Mouse (Mus musculus) kidney, adult 9 months (tissue): Measurements from ENCODE around the gene Ccdc180.

Experiments used
- DNase-seq: peaks from one replicate; pipeline ENCODE4 v3.0.0; 2022

The Ccdc180 gene

DNA sequence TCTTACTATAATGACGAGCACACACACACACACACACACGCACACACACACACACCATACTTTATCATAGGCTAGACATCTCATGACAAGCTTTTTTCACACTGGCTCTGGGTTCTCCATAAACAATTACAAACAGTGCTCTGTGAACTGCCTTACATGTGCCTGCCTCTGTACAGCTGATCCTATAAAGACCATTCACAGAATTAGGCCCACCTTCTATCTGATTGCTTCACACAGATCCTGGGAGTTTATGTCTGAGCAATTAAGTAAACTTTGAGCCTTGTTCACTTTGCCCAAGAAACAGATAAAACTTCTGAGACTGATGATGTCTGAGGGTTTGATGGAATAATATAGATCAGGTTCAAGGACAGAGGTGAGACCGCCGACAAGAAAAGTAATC is 21.8 kb downstream of the Ccdc180 start:
- DNase-seq = no peak

DNA sequence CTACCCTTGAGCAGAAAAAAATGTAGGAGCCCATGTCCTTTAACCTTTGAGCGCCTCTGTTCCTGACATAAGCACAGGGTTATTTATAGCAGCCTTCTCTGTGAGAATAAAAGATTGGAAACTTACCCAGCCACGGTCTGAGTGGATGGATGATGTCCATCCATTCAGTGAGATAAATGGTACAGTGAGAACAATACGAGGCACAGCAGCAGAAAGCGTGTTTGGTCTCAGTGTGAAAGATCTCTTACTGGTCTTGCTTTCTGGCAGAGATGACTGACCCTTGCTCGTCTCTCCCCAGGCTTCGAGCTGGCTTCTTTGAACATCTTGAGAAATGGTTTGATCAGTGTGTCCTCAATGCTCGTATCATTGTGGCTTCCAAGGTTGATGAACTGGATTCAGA is 27.0 kb downstream of the Ccdc180 start:
- DNase-seq = no peak

DNA sequence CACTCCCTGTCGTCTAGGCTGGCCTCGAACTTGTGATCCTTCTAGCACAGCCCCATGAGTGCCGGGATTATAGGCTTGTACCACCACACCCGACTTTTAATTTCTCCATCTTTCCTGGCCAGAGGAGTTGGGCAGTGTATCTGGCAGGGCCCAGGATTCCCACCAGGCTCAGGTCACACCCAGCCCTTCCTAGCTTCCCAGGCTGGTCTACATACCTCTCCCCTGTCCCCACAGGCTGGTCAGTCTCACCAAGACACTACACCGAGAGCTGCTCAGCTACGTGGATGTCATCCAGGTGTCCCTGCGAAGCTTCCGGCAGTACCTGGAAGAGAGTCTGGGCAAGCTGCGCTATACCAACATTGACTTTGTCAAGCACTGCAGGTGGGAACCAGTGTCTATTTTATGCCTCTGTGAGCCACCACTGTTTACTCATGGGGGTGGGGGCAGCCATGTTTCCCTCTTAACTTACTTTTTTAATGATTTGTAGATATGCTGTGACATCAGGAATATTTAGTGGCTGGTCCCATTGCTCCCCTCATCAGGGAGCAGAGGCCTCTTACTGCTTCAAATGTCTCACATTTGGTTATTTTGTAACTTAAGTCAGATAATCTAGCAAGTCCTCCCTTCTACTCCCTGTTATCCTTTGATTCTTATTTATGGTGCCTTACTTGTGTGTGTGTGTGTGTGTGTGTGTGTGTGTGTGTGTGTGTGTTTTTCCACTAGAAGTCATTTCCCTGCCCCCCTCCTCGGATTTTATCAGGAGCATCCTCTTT is 31.7 kb downstream of the Ccdc180 start:
- DNase-seq = no peak

DNA sequence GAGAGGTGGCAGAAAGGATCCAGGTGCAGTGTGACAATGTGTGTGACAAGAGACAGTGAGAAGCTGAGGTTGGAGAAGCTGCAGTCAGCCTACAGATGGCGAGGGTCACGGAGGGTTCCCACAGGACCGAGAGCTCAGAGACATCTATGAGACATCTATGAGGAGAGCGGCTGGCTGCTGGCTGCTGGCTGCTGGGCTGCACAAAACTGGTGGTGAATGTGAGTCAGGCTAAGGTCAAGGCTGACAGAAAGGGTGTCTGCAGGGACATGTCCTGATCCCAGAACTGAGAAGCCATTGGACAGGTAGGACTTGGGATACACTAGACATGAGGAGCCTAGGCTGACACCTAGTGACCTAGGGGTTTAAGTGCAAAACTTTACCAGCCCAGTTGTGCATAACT is 33.9 kb downstream of the Ccdc180 start:
- no peak for DNase-seq

DNA sequence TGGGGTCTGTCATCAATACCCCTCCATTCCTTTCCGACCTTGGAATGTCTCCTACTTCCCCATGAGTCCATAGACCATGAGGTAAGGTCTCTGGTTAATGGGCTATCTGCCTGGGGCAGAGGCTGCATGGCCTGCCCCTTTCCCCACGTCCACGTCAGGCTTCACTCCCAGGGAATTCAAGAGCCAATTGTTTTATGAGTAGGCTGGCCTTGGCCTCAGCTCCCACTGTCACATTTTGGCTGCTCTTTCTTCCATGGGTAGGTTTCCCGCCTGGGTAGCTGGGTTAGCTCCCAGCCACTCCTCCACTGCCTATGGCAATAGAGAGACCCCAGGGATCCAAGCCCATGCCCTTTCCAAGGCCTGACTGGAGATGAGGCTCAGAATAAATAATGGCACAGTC is 38.5 kb downstream of the Ccdc180 start:
- no peak for DNase-seq

DNA sequence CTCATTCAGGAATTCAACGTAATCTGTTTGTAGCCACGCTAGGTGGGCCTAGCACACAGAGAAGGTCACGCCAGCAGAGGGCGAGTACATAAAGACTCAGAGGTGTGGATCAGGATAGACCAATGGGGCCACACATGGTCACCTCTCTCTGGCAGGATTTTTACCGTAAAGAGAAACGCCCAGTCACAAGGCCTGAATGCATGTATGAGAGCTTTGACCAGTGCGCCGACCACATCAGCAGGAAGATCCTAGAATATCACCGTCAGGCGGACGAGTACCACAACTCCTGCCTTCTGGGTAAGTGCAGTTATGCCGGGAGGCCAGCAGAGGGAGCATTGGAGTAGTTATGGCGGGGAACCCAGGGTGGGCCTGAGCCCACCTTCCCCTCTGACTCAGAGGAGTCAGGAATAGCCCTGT is 51.5 kb downstream of the Ccdc180 start:
- DNase-seq = peak; percentile 33

DNA sequence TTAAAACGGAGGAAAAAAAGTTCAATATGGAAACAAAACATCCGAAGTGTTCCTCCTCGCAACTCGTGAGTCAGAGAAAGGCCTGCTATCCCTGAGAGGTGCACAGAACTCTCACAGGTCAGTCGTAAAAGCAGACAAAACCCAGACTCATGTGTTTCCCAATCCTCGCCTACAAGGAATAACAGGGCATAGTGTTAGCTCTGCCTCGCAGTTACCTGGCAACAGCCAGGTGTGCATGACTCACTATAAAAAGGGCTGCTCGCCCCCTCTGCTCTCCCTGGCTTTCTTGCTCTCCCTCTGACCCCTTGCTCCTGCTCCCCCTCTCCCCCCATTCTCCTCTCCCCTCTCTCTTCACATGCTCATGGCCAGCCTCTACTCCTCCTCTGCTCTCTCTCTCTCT is 57.6 kb downstream of the Ccdc180 start:
- no peak for DNase-seq

DNA sequence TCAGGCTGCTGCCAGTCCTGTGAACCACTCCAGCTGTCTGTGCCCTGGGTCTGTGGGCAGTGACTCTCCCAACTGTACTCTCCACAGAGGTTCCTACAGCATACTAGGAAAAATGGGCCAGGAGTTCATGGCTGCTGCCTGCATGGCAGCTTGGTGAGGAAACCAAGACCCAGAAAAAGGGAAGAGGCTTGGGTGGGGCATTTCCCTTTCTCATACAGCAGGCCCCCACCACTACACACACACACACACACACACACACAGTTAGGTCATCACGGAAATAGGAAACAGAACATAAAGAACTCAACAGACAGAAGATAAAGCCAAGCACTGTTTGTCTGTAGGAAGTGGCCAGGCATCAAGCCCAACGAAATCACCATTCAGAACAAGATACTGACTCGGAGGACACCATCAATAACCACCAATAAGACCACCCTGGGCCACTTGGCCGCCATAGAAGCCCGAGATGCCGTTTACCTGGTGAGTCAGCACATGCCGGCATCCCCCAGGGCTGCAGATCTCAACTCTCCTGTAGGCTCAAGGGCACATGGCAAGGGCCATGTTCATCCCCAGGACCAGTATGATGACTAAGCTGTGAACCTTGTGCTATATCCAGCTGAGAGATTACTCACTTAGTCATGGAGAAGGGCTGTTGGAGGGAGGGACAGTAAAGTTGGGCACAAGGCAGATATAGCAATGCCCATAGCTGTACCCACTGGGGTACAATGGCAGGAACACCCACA is 59.2 kb downstream of the Ccdc180 start:
- DNase-seq = no peak

DNA sequence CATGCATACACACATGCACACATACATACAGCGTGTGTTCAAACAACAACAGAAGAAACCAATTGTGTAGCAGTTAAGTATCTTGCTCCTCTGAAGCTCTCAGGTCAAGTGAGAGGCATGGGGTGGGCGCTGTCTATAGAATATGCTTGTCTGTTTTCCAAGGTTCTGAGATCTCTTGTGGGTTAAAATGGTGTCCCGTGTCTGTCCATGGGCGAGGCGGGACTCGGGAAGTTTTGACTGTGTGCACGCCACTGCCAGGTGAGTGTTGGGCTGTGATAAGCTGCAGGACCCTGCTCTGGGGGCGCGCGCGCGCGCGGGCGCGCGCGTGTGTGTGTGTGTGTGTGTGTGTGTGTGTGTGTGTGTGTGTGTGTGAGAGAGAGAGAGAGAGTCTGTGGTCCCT is 61.7 kb downstream of the Ccdc180 start:
- DNase-seq = no peak

DNA sequence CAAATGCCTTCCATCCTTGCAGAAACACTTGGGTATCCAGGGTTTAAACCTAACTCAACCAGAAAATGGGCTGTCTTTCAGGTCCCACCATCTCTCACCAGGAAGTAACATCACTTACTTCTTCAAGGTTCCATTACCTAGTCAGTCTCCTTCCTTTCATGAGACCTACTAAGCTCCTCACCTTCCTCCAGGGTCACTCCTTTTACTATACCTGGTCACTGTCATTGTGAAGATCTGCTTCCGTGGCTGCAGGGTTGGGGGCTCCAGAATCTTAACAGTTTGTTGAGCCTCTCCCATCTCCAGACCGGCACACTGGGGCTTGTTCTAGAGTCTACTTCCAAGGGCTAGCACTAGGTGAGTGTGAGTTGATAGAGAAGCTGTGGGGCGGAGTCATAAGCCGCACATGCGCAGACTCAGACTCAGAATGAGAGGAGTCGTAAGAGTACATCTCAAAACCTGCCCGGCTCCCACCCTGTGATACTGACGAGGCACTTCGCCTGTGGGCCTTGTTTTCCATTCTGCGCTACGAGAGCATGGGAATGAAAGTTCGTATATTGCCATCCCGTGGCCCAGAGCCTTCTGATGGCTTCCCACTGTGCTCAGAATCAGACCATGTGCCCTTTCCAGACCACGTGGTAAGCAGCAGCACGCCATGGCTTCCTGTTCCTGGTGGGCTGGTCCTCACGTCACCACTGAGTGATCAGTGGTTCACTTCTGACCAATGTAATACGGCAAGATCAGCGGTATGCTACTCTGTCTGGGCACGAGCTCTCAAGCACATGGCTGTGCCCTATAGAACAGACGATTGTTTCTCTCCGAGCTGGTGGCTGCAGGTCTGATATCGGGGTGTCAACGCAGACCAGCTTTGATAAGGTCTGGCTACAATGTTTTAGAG is 63.2 kb downstream of the Ccdc180 start:
- DNase-seq = no peak

DNA sequence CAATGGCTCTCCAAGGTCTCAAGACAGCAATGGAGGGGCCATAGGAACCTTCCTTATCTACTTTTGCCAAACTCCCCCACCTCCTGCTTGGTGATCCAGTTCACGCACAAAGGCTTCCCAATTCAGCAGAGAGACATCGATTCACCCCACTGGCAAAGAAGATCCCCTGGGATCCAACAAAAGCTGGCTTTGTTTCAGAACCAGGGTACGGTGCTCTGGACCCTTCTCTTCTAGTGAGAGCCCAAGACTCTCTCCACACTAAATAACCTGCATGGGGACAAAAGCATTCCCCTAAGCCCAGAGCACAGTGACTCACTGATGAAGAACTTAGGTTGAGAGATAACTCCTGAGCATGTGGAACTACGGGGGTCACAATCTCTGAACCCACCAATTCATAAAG is 65.1 kb downstream of the Ccdc180 start:
- DNase-seq = no peak

DNA sequence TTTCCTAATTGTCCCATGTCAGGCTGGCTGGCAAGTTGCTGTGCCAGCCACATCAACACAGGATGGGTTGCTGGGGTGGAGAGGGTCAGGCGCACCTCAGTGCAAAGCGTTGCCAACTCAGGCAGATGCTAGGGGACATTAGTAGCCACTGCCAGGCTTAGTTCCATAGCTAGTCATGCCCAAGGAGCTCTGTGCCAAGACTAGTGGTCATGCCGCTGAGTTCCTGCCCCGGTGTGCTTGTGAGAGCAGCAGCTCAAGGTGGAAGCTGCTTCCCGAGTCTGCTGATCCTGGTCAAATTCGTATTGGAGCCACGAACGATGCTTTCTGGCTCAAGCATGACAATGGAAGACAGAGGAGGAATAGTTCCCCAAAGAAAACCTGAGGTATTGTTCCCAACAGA is 66.0 kb downstream of the Ccdc180 start:
- DNase-seq = no peak

DNA sequence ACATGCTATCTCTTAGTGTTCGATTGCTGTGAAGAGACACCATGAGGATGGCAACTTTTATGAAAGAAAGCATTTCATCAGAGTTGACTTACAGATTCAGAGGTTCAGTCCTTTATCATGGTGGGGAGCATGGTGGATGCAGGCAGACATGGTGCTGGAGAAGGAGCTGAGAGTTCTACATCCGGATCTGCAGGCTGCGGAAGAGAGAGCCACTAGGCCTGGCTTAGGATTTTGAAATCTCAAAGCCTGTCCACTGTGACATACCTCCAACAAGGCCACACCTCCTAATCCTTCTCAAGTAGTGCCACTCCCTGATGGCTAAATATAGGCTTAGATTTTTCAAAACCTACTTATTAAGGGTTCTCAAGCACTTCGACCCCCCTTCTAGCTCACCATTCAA is 66.6 kb downstream of the Ccdc180 start:
- no peak for DNase-seq

DNA sequence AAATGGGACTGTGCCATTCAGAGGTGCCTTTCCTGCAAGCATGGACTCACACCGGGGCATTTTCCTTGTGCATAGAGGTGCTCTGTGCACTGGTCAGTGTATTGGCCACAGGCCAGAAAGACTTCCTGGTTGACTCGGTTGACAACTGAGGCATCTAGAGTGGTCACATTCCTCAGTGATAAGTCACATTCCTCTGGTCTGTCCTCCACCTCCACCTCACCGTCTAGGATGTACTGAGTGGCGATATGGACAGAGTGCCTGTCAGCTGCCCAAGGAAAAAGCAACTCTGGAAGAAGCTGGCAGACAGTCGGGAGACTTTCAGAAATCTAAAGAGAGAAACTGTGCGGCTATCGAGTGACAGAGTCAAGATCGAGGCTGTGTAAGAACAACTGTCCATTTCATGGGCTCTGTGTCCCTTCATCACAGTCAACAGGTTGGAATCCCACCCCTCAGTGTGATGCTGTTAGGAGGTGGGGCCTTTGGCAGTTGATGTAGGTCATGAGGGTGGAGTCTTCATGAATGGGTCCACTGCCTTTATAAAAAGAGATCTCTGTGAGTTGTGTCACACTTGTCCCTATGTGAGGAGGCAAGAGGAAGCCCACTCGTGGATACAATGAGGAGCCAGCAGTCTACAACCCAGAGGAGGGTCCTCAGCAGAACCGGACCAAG is 74.8 kb downstream of the Ccdc180 start, which contains the start of gene Tdrd7:
Gene Tdrd7 (plus strand): TSS at position 564 of the 669 bp plus-strand sequence.
- DNase-seq = peak; percentile 37

DNA sequence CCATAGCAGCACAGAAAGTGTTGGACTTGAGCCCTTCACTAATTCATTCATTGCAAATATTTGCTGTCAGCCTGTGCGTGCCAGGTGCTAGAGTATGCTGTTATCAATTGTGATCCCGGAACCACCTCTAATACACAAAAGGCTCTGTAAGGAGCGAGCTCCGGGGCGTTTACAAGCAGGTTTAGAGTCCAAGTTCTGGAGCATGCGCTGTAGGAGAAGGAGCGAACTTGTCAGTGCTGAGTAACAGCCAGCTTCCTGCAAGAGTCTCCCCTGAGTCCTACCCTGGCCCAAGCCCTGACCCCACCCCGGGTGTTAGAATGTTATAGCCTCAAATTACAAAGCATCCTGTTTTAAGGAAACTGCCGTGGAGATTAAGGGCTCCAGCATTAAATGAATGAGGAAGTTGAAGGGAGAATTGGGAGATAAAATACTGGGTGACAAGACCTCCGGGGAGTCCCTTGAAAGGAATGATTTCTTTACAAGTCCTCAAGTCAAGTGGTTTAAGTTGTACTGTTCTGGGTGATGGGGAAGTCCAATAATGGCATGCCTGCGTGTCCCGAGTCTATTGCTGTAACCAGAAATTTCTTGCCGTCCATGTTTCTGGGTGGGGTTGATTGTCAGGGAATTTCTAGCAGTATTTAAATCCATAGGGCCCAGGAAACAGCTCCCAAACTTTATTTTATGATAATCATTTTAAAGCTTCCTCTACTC is 75.8 kb downstream of the Ccdc180 start:
- peak; percentile 80 for DNase-seq

DNA sequence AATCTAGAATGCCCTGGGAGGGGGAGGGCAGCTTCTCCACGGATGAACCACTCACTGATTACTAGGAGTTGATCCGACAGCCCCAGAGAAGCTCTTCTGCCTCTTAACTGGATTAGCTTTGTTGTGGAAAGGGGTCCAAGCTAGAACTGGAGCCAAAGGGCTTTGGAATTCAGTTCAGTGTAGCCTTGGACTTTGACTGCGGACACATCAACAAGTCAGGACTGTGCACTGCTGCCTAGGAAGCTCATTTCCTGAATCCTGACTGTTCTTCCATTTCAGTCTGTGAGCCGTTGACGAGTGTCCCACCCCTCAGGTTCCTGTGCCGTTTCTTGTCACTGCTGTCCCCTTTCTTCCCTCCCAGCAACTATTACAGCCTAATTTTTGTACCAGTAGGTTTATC is 76.6 kb downstream of the Ccdc180 start:
- peak; percentile 78 for DNase-seq

DNA sequence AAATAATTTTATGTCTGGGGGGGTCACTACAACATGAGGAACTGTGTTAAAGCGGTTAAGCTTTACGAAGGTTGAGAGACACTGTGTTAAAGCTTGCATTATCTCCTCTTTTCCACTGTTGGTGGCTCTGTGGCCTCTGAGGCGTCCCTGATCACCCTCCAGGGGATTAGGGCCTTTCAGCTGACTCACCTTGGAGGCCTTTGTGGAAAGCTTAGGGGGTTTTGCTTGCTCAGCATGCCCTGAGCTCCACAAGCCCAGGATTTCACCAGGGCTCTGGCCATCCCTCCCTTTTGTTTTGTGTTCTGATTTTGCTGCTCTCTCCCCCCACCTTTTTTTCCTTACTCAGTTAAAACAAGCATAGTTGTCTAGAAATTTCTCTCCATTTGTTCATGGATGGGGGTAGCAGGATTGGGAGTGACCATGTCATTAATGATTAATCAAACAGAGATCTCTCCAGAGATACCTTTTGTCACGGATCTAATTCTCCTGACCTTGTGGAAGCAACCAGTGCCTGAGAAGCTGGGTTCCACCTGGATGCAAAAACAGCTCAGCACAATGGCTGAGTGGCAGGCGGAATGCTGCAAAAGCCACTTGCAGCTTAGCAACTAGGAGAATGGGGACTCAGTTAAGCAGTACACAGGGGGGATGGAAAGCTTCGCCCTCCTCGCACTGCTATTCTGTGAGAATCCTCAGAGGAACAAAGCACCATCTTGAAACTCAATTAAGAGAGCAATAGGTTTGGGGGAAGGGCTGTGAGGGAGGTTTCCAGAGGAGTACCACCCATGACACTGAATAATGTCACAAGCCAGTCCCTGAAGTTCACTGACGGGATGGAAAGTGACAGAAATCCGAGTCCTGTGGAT is 77.6 kb downstream of the Ccdc180 start:
- peak; percentile 43 for DNase-seq

DNA sequence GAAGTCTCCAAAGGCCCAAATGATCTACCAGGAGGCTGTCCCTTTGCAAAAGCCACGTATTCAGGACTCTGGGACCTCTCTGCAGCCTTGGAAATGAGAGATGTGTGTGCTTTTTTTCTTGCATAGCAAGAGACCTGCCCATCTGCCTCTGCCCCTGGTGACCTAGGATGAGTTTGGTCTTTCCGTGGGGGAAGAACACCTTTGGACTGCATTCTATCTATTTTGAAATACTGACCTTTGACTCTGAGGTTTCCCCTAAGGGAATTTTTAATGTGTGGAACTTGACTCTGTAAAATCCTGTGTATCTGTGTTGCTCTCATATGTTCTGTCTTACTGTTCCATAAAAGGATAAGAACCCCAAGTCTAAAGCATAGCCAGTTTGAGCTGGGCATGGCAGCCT is 78.9 kb downstream of the Ccdc180 start:
- no peak for DNase-seq

DNA sequence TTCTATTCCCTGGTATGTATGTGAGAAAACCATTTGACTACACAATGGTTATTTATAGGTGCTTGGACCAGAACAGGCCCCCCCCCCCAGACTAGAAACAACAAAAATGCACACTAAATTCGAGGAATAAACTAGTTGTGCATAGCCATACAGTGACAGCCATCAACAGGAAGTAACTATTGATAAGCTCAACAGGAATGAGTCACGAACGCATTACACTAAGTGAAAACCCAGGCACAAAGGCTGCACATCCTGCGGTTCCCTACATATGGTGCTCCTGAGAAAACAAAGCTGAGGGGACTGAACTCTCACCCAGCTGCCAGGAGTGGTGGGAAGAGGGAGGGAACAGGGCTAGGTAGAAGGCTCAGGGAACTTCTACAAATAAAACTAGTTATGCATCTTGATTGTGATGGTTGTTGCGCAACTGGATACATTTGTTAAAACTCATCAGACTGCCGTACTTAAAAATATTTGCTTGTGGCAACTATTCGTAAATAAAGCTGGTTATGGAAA is 80.0 kb downstream of the Ccdc180 start:
- DNase-seq = no peak

DNA sequence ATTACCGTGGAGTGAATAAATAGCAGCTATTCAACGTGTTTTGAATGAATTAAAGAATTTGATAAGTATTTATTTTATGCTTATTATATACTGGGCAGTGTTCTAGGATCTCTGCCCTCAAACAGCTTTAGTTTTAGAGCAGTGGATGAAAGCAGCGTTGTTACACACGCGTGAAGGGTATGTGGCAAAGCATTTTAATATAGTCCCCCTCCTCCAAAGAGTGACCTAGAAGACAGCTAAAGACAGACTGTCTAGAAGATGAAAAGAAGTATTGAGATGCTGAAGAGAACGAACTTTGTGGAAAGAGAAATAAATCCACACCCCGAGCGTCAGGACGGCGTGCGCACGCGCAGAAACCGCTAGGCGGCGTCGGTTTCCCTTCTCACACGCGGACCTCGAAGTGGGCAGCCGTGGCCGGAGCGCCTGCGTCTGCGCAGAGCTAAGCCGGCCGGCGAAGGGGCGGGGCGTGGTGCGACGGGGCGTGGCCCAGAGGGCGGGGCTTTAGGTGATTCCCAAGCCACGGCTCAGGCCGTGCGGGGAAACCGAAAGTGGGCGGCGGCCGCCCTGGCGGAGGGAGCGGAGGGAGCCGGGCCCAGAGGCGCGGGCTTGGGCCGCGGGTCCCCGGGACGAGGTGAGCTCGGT is 81.8 kb downstream of the Ccdc180 start:
- peak; percentile 99 for DNase-seq
